Mouse (Mus musculus): Measurements from ENCODE around the gene Gm20379. TPM values are rescaled to one million over a fixed set of nuclear protein-coding genes. Genes with fewer than 3 reads are reported as not detected.

Gene Gm20379
- total and polyA plus RNA-seq, 3 experiments: 9.4 TPM; not detected in 2

GRCm38 (mm10) chr13:92296490-92296889 lies 9.3 kb upstream of the Gm20379 start:
- H3K27ac ChIP-seq (ENCODE audit: control insufficient read depth, low read depth, low read length): no peak overlapping the region
- no peaks in the 10 kb centered on the region for H3K9me3 ChIP-seq (replicated peaks; ENCODE audit: insufficient read depth, low read length)
- H3K27me3 ChIP-seq (ENCODE audit: control insufficient read depth in 1 of 2, insufficient read depth in 2 of 2, low read length in 2 of 2): no peaks in the 10 kb centered on the region
- H3K9ac ChIP-seq (ENCODE audit: control insufficient read depth, low read depth, low read length, poor library complexity, severe bottlenecking): no peak overlapping the region
- H3K79me2 ChIP-seq (ENCODE audit: control insufficient read depth, insufficient read depth, low read length, poor library complexity): no peaks in the 10 kb centered on the region
- H3K4me3 ChIP-seq (ENCODE audit: control insufficient read depth in 1 of 2, insufficient read depth in 1 of 2, low read depth in 2 of 2, low read length in 2 of 2): no peak overlapping the region
- TF ChIP-seq NELFE (IDR thresholded peaks at IDR 0.05; ENCODE audit: low read depth, low read length): no peak
- TF ChIP-seq MAZ (IDR thresholded peaks at IDR 0.05; ENCODE audit: low read depth, low read length): no peak
- TF ChIP-seq POLR2AphosphoS5 (IDR thresholded peaks at IDR 0.05; ENCODE audit: borderline replicate concordance, low read depth, low read length): no peak
- TF ChIP-seq CTCF (IDR thresholded peaks at IDR 0.05 in 2 of 3, conservative IDR thresholded peaks at IDR 0.05 in 1 of 3; ENCODE audit: control insufficient read depth in 1 of 3, insufficient read depth in 1 of 3, low read depth in 2 of 3, low read length in 3 of 3, poor library complexity in 1 of 3, severe bottlenecking in 1 of 3): no peak
- TF ChIP-seq CHD1 (IDR thresholded peaks at IDR 0.05; ENCODE audit: low read depth, low read length): no peak
- TF ChIP-seq POLR2AphosphoS2 (IDR thresholded peaks at IDR 0.05; ENCODE audit: low read length): no peak
- TF ChIP-seq MXI1 (IDR thresholded peaks at IDR 0.05; ENCODE audit: low read depth, low read length): no peak
- TF ChIP-seq NRF1 (IDR thresholded peaks at IDR 0.05; ENCODE audit: insufficient read depth, low read depth, low read length, poor library complexity, severe bottlenecking): no peak
- TF ChIP-seq HCFC1 (IDR thresholded peaks at IDR 0.05; ENCODE audit: low read depth, low read length): no peak
- no peak for TF ChIP-seq USF1 (IDR thresholded peaks at IDR 0.05; ENCODE audit: low read depth, low read length)
- no peak for TF ChIP-seq MEF2A (IDR thresholded peaks at IDR 0.05; ENCODE audit: extremely low read depth, insufficient replicate concordance, low read depth, low read length, poor library complexity, severe bottlenecking)
- TF ChIP-seq JUND (IDR thresholded peaks at IDR 0.05; ENCODE audit: low read depth, low read length): no peak
- no peak for TF ChIP-seq ZC3H11A (IDR thresholded peaks at IDR 0.05; ENCODE audit: low read depth, low read length)
- TF ChIP-seq RAD21 (IDR thresholded peaks at IDR 0.05; ENCODE audit: low read depth, low read length): no peak
- TF ChIP-seq GATA1 (IDR thresholded peaks at IDR 0.05; ENCODE audit: low read depth, low read length): no peak
- TF ChIP-seq E2F4 (IDR thresholded peaks at IDR 0.05; ENCODE audit: borderline replicate concordance, low read depth, low read length): no peak
- TF ChIP-seq ZMIZ1 (IDR thresholded peaks at IDR 0.05; ENCODE audit: low read depth, low read length): no peak
- no peaks in the 10 kb centered on the region for H3K4me1 ChIP-seq (ENCODE audit: control insufficient read depth in 1 of 2, insufficient read depth in 2 of 2, low read length in 2 of 2)
- no peaks in the 10 kb centered on the region; a peak in 2 of 4 replicates for H3K36me3 ChIP-seq (ENCODE audit: control insufficient read depth in 1 of 2, insufficient read depth in 2 of 2, low read length in 2 of 2)
- no peak for DNase-seq (ENCODE audit: low read depth, low spot score)

- Histone ChIP-seq H3K79me2 (ENCODE audit: control insufficient read depth, insufficient read depth, low read length, poor library complexity) (no peaks in the 10 kb centered on the region), H3K9me3 (replicated peaks; ENCODE audit: insufficient read depth, low read length) (no peaks in the 10 kb centered on the region), H3K27ac (ENCODE audit: control insufficient read depth, low read depth, low read length) (no peak overlapping the region), H3K4me1 (ENCODE audit: control insufficient read depth in 1 of 2, insufficient read depth in 2 of 2, low read length in 2 of 2) (no peaks in the 10 kb centered on the region), H3K4me3 (ENCODE audit: control insufficient read depth in 1 of 2, insufficient read depth in 1 of 2, low read depth in 2 of 2, low read length in 2 of 2) (no peak overlapping the region), H3K27me3 (ENCODE audit: control insufficient read depth in 1 of 2, insufficient read depth in 2 of 2, low read length in 2 of 2) (no peaks in the 10 kb centered on the region), H3K9ac (ENCODE audit: control insufficient read depth, low read depth, low read length, poor library complexity, severe bottlenecking) (no peak overlapping the region), H3K36me3 (ENCODE audit: control insufficient read depth in 1 of 2, insufficient read depth in 2 of 2, low read length in 2 of 2) (no peaks in the 10 kb centered on the region; a peak in 2 of 4 replicates)
- TF ChIP-seq RAD21 (IDR thresholded peaks at IDR 0.05; ENCODE audit: low read depth, low read length): no peak
- DNase-seq (ENCODE audit: low read depth, low spot score): no peak
These were observed 8.8 kb upstream of the Gm20379 start for GRCm38 (mm10) chr13:92297021-92297420.

Data from MEL (cell line).